Mouse (Mus musculus): Measurements from ENCODE around the gene Gpt2.

DNA sequence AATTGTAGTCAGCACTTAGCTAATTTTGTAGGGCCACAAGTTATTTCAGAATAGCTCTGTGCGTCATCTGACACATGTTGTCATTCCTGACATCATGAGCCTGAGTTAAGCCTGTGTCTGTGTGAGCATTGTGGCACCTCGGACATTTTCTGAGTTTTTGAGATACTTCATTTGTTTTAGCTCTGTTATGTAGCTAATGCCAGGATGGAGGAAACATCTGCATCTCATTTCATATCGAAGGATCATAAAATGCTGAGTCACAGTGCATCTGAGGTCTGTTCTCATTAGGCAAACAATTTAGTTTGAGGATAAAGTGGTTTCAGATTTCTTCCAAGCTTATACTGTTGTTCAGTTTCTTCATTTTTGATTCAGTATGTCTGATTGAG lies 65.2 kb downstream of the Gpt2 start:
- TF ChIP-seq CTCF (IDR thresholded peaks at IDR 0.05; ENCODE audit: borderline replicate concordance, extremely low read depth, insufficient read depth, insufficient read length), result no peak
- no peak for TF ChIP-seq POLR2A (IDR thresholded peaks at IDR 0.05; ENCODE audit: borderline replicate concordance, extremely low read depth, insufficient read depth, insufficient read length, poor library complexity, severe bottlenecking)

Data from brain, embryonic 14.5 days (tissue).